Mouse (Mus musculus): ENCODE results near the gene Drc1.
A peak's percentile ranks its signal among the peaks of the same experiment; 100 is the strongest.

GRCm38 (mm10) chr5:30343107-30343506, 61.9 kb downstream of the Drc1 start:
- TF ChIP-seq EP300 (IDR thresholded peaks at IDR 0.05; ENCODE audit: low read depth) (no peak), CTCF (IDR thresholded peaks at IDR 0.05; ENCODE audit: low read depth) (peak; percentile 90)

All from liver, embryonic 14.5 days (tissue).